17 mouse cellular contexts compared by ENCODE assay signal in genomic region chr2:170365271-170365670, GRCm38 (mm10).
A peak's percentile ranks its signal among the peaks of the same experiment; 100 is the strongest.
DNase-seq lines count a peak whose midpoint lies in the region; ATAC-seq and TF ChIP-seq lines count a peak whose summit lies in the region.
"Had no signal": no experiment of that assay in that cellular context is flagged by ENCODE, and none has a peak within 500 bp of the region (broad histone marks: within the 10 kb centered on the region; RNA-seq: fewer than 3 reads in every experiment).

No protein-coding gene starts in this region.

- no peak overlapping the region for H3K9ac ChIP-seq in heart, embryonic 15.5 days
- H3K9ac ChIP-seq in heart, adult 2 months (ENCODE audit: low read depth, low read length), result no peak overlapping the region
- H3K9ac ChIP-seq in limb, embryonic 13.5 days, result no peak overlapping the region
- no peak overlapping the region for H3K9ac ChIP-seq in embryonic facial prominence, embryonic 12.5 days
- H3K9ac ChIP-seq in limb, embryonic 15.5 days, result no peak overlapping the region
- H3K9ac ChIP-seq in forebrain, embryonic 14.5 days (ENCODE audit: low read length), result no peak overlapping the region
- H3K9ac ChIP-seq: forebrain, embryonic 13.5 days; liver, embryonic 14.5 days; neural tube, embryonic 13.5 days had no signal

- intact Hi-C loops in heart, adult 2 months (cut with DNase I), result no loop called here

- ATAC-seq in heart, embryonic 15.5 days (replicated peaks; ENCODE audit: insufficient number of reproducible peaks, insufficient read depth, low FRiP score, low read depth), result peak; percentile 76
- 0 out of 2 replicates have a peak, but pooled peaks have one; percentile 44 for ATAC-seq in limb, embryonic 13.5 days (ENCODE audit: low FRiP score, low read depth)
- no peak for ATAC-seq in embryonic facial prominence, embryonic 12.5 days (ENCODE audit: insufficient number of reproducible peaks, insufficient read depth, low FRiP score, low TSS enrichment)
- no peak; the same call in 1 of the 2 replicates for ATAC-seq in limb, embryonic 15.5 days (ENCODE audit: insufficient number of reproducible peaks, low FRiP score, low TSS enrichment, low read depth)
- ATAC-seq in forebrain, embryonic 14.5 days, result no peak
- ATAC-seq: forebrain, embryonic 13.5 days; inflammation-experienced regulatory T-cells, adult 6 months had no signal

- H3K27ac ChIP-seq in heart, embryonic 15.5 days, result peak overlapping the region; percentile 76
- H3K27ac ChIP-seq in heart, adult 2 months, result no peak overlapping the region
- H3K27ac ChIP-seq in limb, embryonic 13.5 days, result no peak overlapping the region
- H3K27ac ChIP-seq in limb, embryonic 10.5 days, result no peak overlapping the region
- H3K27ac ChIP-seq in embryonic facial prominence, embryonic 12.5 days, result 0 out of 2 replicates have a peak overlapping the region, but pooled peaks have one; percentile 37
- peak overlapping the region; percentile 70 for H3K27ac ChIP-seq in limb, embryonic 15.5 days
- no peak overlapping the region for H3K27ac ChIP-seq in forebrain, embryonic 14.5 days (ENCODE audit: low read depth, low read length)
- H3K27ac ChIP-seq: forebrain, embryonic 13.5 days; hindbrain, embryonic 10.5 days; liver, embryonic 14.5 days; neural tube, embryonic 13.5 days had no signal

- H3K79me2 ChIP-seq in heart, adult 2 months (replicated peaks; ENCODE audit: control insufficient read depth, insufficient read depth, low read length), result no peaks in the 10 kb centered on the region

- peaks cover 14% of the 10 kb centered on the region for H3K4me1 ChIP-seq in heart, embryonic 15.5 days (replicated peaks)
- peaks cover 1% of the 10 kb centered on the region for H3K4me1 ChIP-seq in heart, adult 2 months (ENCODE audit: control insufficient read depth, insufficient read depth, low read length)
- no peaks in the 10 kb centered on the region for H3K4me1 ChIP-seq in limb, embryonic 13.5 days
- H3K4me1 ChIP-seq in limb, embryonic 10.5 days, result no peaks in the 10 kb centered on the region
- H3K4me1 ChIP-seq in embryonic facial prominence, embryonic 12.5 days, result no peaks in the 10 kb centered on the region
- H3K4me1 ChIP-seq in limb, embryonic 15.5 days, result peaks cover 5% of the 10 kb centered on the region; the same call in 1 of the 2 replicates
- no peaks in the 10 kb centered on the region for H3K4me1 ChIP-seq in forebrain, embryonic 14.5 days (ENCODE audit: control insufficient read depth, insufficient read depth, low read length)
- H3K4me1 ChIP-seq: forebrain, embryonic 13.5 days; hindbrain, embryonic 10.5 days; neural tube, embryonic 13.5 days had no signal

- DNase-seq in heart, adult 2 months, result no peak
- DNase-seq in limb, embryonic 10.5 days (ENCODE audit: low spot score), result no peak
- no peak for DNase-seq in forebrain, embryonic 14.5 days (ENCODE audit: low spot score)
- no peak for DNase-seq in urinary bladder, postnatal 14 days (ENCODE audit: low spot score)
- DNase-seq: adrenal gland, postnatal 25 days; cerebellum, adult 9-11 months; retina, postnatal 1 day had no signal

- 21% methylated on average over 3 of the region's 3 CpGs for WGBS in heart, embryonic 15.5 days
- 30% methylated on average over 3 of the region's 3 CpGs for WGBS in heart, adult 2 months
- WGBS in limb, embryonic 13.5 days, result 75% methylated on average over 3 of the region's 3 CpGs
- WGBS in limb, embryonic 10.5 days, result 71% methylated on average over 3 of the region's 3 CpGs
- WGBS in embryonic facial prominence, embryonic 12.5 days, result 67% methylated on average over 3 of the region's 3 CpGs
- WGBS in limb, embryonic 15.5 days, result 53% methylated on average over 3 of the region's 3 CpGs
- 85% methylated on average over 3 of the region's 3 CpGs for WGBS in forebrain, embryonic 14.5 days

- H3K4me2 ChIP-seq in heart, embryonic 15.5 days, result no peak overlapping the region
- H3K4me2 ChIP-seq in limb, embryonic 13.5 days (replicated peaks), result no peak overlapping the region
- H3K4me2 ChIP-seq in embryonic facial prominence, embryonic 12.5 days (replicated peaks), result no peak overlapping the region
- no peak overlapping the region for H3K4me2 ChIP-seq in limb, embryonic 15.5 days
- no peak overlapping the region for H3K4me2 ChIP-seq in forebrain, embryonic 14.5 days (ENCODE audit: low read length)
- H3K4me2 ChIP-seq: forebrain, embryonic 13.5 days; neural tube, embryonic 13.5 days had no signal

- H3K36me3 ChIP-seq in heart, embryonic 15.5 days, result no peaks in the 10 kb centered on the region
- no peaks in the 10 kb centered on the region for H3K36me3 ChIP-seq in heart, adult 2 months (ENCODE audit: control insufficient read depth, insufficient read depth, low read length)
- H3K36me3 ChIP-seq in limb, embryonic 13.5 days, result no peaks in the 10 kb centered on the region
- no peaks in the 10 kb centered on the region for H3K36me3 ChIP-seq in limb, embryonic 10.5 days
- no peaks in the 10 kb centered on the region for H3K36me3 ChIP-seq in embryonic facial prominence, embryonic 12.5 days
- H3K36me3 ChIP-seq in limb, embryonic 15.5 days, result no peaks in the 10 kb centered on the region
- no peaks in the 10 kb centered on the region for H3K36me3 ChIP-seq in forebrain, embryonic 14.5 days (ENCODE audit: control insufficient read depth, insufficient read depth, low read length)
- H3K36me3 ChIP-seq: G1E; hindbrain, embryonic 10.5 days; neural tube, embryonic 13.5 days had no signal

- no peaks in the 10 kb centered on the region for H3K9me3 ChIP-seq in heart, embryonic 15.5 days (replicated peaks)
- H3K9me3 ChIP-seq in limb, embryonic 13.5 days, result peaks cover 3% of the 10 kb centered on the region; the same call in 1 of the 2 replicates
- H3K9me3 ChIP-seq in limb, embryonic 10.5 days (replicated peaks), result no peaks in the 10 kb centered on the region
- no peaks in the 10 kb centered on the region for H3K9me3 ChIP-seq in embryonic facial prominence, embryonic 12.5 days
- H3K9me3 ChIP-seq in limb, embryonic 15.5 days, result no peaks in the 10 kb centered on the region
- no peaks in the 10 kb centered on the region for H3K9me3 ChIP-seq in forebrain, embryonic 14.5 days (replicated peaks; ENCODE audit: control insufficient read depth, low read length)
- H3K9me3 ChIP-seq: forebrain, embryonic 13.5 days; hindbrain, embryonic 10.5 days; neural tube, embryonic 13.5 days had no signal

- TF ChIP-seq CTCF in heart, adult 2 months (IDR thresholded peaks at IDR 0.05), result no peak

- H3K27me3 ChIP-seq in heart, embryonic 15.5 days, result no peaks in the 10 kb centered on the region
- no peaks in the 10 kb centered on the region for H3K27me3 ChIP-seq in heart, adult 2 months (ENCODE audit: control insufficient read depth, insufficient read depth, low read length)
- no peaks in the 10 kb centered on the region for H3K27me3 ChIP-seq in limb, embryonic 13.5 days
- H3K27me3 ChIP-seq in limb, embryonic 10.5 days (ENCODE audit: low read depth, poor library complexity, severe bottlenecking), result no peaks in the 10 kb centered on the region
- H3K27me3 ChIP-seq in embryonic facial prominence, embryonic 12.5 days, result no peaks in the 10 kb centered on the region
- no peaks in the 10 kb centered on the region for H3K27me3 ChIP-seq in limb, embryonic 15.5 days
- no peaks in the 10 kb centered on the region for H3K27me3 ChIP-seq in forebrain, embryonic 14.5 days (replicated peaks; ENCODE audit: control insufficient read depth, insufficient read depth, low read length)
- H3K27me3 ChIP-seq: forebrain, embryonic 13.5 days; neural tube, embryonic 13.5 days had no signal

- TF ChIP-seq POLR2A in heart, adult 2 months (IDR thresholded peaks at IDR 0.05; ENCODE audit: insufficient read depth, low read depth, low read length), result no peak

- H3K4me3 ChIP-seq in heart, embryonic 15.5 days, result no peak overlapping the region
- no peak overlapping the region for H3K4me3 ChIP-seq in heart, adult 2 months
- H3K4me3 ChIP-seq in limb, embryonic 13.5 days, result no peak overlapping the region
- H3K4me3 ChIP-seq in limb, embryonic 10.5 days, result no peak overlapping the region
- H3K4me3 ChIP-seq in embryonic facial prominence, embryonic 12.5 days, result no peak overlapping the region
- H3K4me3 ChIP-seq in limb, embryonic 15.5 days, result no peak overlapping the region
- no peak overlapping the region for H3K4me3 ChIP-seq in forebrain, embryonic 14.5 days (ENCODE audit: low read depth, low read length)
- H3K4me3 ChIP-seq: forebrain, embryonic 13.5 days; hindbrain, embryonic 10.5 days; neural tube, embryonic 13.5 days had no signal

- no peak for TF ChIP-seq EP300 in heart, adult 2 months (IDR thresholded peaks at IDR 0.05; ENCODE audit: insufficient read depth, low read depth, low read length)

Comparison
In these comparisons a context has a peak if more than half of its experiments do, and no peak if none do; other contexts are left out.
1. ATAC-seq: peak in heart, embryonic 15.5 days (single experiment) and limb, embryonic 13.5 days (single experiment); none in embryonic facial prominence, embryonic 12.5 days (single experiment), limb, embryonic 15.5 days (single experiment) and forebrain, embryonic 14.5 days (single experiment).
2. H3K27ac ChIP-seq: peak in heart, embryonic 15.5 days (single experiment), embryonic facial prominence, embryonic 12.5 days (single experiment) and limb, embryonic 15.5 days (single experiment); none in heart, adult 2 months (single experiment), limb, embryonic 13.5 days (single experiment), limb, embryonic 10.5 days (single experiment) and forebrain, embryonic 14.5 days (single experiment).